Mouse (Mus musculus): ENCODE measurements around the gene Fkbp1b. TPM values are rescaled to one million over a fixed set of nuclear protein-coding genes. Genes with fewer than 3 reads are reported as not detected.

Fkbp1b gene
- polyA plus RNA-seq, 1 experiment from 2014 or later = 13.0 TPM

GRCm38 (mm10) chr12:4878296-4878783, 36.9 kb upstream of the Fkbp1b start:
- H3K4me1 ChIP-seq (ENCODE audit: control insufficient read depth in 2 of 2, insufficient read depth in 2 of 2, low read length in 2 of 2) = peaks cover 12 to 18% of the 10 kb centered on the region in 2 experiments; a peak in 3 of 4 replicates
- peaks cover 44% of the 10 kb centered on the region for H3K36me3 ChIP-seq (ENCODE audit: control insufficient read depth, insufficient read depth, low read length)
- no peak overlapping the region for H3K4me3 ChIP-seq (ENCODE audit: control insufficient read depth in 1 of 2, insufficient read depth in 1 of 2, low read depth in 1 of 2, low read length in 2 of 2)
- 78% methylated on average over 9 of the region's 9 CpGs for WGBS
- ATAC-seq (ENCODE audit: insufficient number of reproducible peaks, insufficient read depth, low FRiP score, low read depth) = no peak
- 0 out of 2 replicates have a peak, but pooled peaks cover 2% of the 10 kb centered on the region for H3K9me3 ChIP-seq (ENCODE audit: control insufficient read depth, low read length)
- no peak overlapping the region for H3K9ac ChIP-seq (ENCODE audit: low read length)
- H3K27me3 ChIP-seq (ENCODE audit: control insufficient read depth, insufficient read depth, low read length) = no peaks in the 10 kb centered on the region
- no peak overlapping the region for H3K27ac ChIP-seq (replicated peaks in 1 of 2; ENCODE audit: control insufficient read depth in 1 of 2, insufficient read depth in 1 of 2, low read depth in 2 of 2, low read length in 2 of 2)
- H3K4me2 ChIP-seq (ENCODE audit: low read length) = no peak overlapping the region

DNA sequence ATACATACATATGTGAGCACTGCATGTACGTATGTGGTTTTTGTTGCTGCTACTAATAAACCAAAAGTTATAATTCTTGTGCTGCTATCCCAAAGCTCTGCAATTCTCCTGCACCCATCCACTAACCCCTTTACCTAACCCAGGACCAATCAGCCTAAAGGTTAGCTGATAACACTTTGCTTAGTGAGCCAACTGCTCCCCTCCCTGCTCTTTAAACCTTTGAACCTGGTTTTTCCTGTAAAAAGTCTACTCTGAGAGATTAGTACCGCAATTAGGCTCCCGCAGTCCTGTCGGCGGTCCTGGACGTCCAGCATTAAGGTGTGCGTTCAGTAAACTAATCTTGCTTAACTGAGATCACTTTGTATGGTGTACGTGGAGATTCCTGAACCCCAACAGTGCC, 34.2 kb upstream of the Fkbp1b start:
- peaks cover 23% of the 10 kb centered on the region; the same call in 1 of the 2 replicates for H3K36me3 ChIP-seq (ENCODE audit: control insufficient read depth, insufficient read depth, low read length)
- no peaks in the 10 kb centered on the region for H3K27me3 ChIP-seq (ENCODE audit: control insufficient read depth, insufficient read depth, low read length)
- no peak for ATAC-seq (ENCODE audit: insufficient number of reproducible peaks, insufficient read depth, low FRiP score, low read depth)
- peaks cover 16 to 33% of the 10 kb centered on the region in 2 experiments for H3K4me1 ChIP-seq (ENCODE audit: control insufficient read depth in 2 of 2, insufficient read depth in 2 of 2, low read length in 2 of 2)
- H3K27ac ChIP-seq (replicated peaks in 1 of 2; ENCODE audit: control insufficient read depth in 1 of 2, insufficient read depth in 1 of 2, low read depth in 2 of 2, low read length in 2 of 2) = no peak overlapping the region
- H3K4me2 ChIP-seq (ENCODE audit: low read length) = no peak overlapping the region
- H3K9me3 ChIP-seq (ENCODE audit: control insufficient read depth, low read length) = 0 out of 2 replicates have a peak, but pooled peaks cover 2% of the 10 kb centered on the region
- no peak overlapping the region for H3K4me3 ChIP-seq (ENCODE audit: control insufficient read depth in 1 of 2, insufficient read depth in 1 of 2, low read depth in 1 of 2, low read length in 2 of 2)
- H3K9ac ChIP-seq (ENCODE audit: low read length) = no peak overlapping the region; the same call in 1 of the 2 replicates
- WGBS = 82% methylated on average over 8 of the region's 8 CpGs

DNA sequence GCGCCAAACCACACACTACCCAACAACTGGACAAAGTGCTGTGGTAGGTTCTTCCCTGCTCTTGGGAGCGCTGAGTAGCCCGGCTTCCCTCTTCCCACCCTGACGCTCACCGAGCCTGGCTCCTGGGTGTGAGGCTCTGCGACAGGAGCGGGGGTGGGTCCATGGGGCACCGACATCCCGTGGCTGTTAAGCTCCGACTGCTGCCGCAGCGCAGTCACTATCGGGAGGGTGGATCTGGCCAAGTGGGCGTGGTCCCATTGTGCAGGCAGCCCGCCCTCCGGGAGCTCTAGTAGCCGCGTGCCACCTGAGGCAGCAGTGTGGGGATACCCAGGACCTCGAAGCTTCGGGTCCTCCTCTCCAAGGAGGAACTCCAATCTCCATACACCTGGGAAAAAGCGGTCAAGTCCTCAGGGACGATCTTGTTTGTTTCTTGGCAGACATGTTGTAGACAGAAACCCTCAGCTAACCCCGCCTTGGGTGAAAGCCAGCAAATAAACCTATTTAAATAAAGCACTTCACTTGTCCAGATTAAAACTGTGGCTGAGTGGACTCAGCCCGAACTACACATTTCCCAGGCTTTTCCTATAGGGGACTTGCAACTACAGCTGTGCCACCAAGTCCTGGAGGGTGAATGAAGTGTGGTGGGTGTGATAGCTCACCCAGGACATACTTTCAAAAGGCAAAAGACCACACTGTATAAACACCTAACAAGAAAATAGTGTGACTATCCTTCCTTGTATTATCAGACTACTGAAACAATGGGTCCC, 33.0 kb upstream of the Fkbp1b start, which contains the start of gene Mfsd2b:
TSS of gene Mfsd2b (minus strand) at position 199 of the 767 bp plus-strand sequence.
- H3K4me1 ChIP-seq (ENCODE audit: control insufficient read depth in 2 of 2, insufficient read depth in 2 of 2, low read length in 2 of 2) = peaks cover 16 to 33% of the 10 kb centered on the region in 2 experiments
- peaks cover 12% of the 10 kb centered on the region; the same call in 1 of the 2 replicates for H3K36me3 ChIP-seq (ENCODE audit: control insufficient read depth, insufficient read depth, low read length)
- 4% methylated on average over 24 of the region's 24 CpGs for WGBS
- H3K4me2 ChIP-seq (ENCODE audit: low read length) = peak within 1 kb of the TSS; percentile 78
- H3K9ac ChIP-seq (ENCODE audit: low read length) = peak within 1 kb of the TSS; percentile 64
- ATAC-seq (ENCODE audit: insufficient number of reproducible peaks, insufficient read depth, low FRiP score, low read depth) = peak; percentile 75
- H3K27me3 ChIP-seq (ENCODE audit: control insufficient read depth, insufficient read depth, low read length) = no peaks in the 10 kb centered on the region
- no peaks in the 10 kb centered on the region for H3K9me3 ChIP-seq (ENCODE audit: control insufficient read depth, low read length)
- H3K4me3 ChIP-seq (ENCODE audit: control insufficient read depth in 1 of 2, insufficient read depth in 1 of 2, low read depth in 1 of 2, low read length in 2 of 2) = peak within 1 kb of the TSS; percentile 23 to 34
- no peak within 1 kb of the TSS for H3K27ac ChIP-seq (replicated peaks in 1 of 2; ENCODE audit: control insufficient read depth in 1 of 2, insufficient read depth in 1 of 2, low read depth in 2 of 2, low read length in 2 of 2)

DNA sequence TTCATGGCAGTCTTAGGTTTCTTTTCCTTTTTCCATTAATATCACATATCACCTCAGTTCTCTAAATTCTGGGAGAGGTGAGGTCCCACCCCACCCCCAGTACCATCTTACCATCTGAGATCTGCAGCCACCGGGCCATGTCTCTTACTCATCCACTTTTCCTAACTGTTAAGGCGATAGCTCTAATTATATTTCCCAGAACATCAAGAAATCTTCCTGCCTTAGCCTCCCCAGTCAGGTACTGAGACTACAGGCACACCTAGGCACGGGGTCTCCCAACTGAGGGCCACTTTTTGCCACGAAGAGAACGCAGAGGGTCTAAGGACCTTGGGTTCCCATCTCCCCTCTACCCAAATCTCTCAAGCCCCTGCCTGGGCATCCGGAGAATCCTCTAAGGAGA, 32.1 kb upstream of the Fkbp1b start:
- H3K4me1 ChIP-seq (ENCODE audit: control insufficient read depth in 2 of 2, insufficient read depth in 2 of 2, low read length in 2 of 2) = peaks cover 16 to 36% of the 10 kb centered on the region in 2 experiments
- no peak overlapping the region for H3K27ac ChIP-seq (replicated peaks in 1 of 2; ENCODE audit: control insufficient read depth in 1 of 2, insufficient read depth in 1 of 2, low read depth in 2 of 2, low read length in 2 of 2)
- H3K9ac ChIP-seq (ENCODE audit: low read length) = peak overlapping the region; percentile 64
- H3K4me3 ChIP-seq (ENCODE audit: control insufficient read depth in 1 of 2, insufficient read depth in 1 of 2, low read depth in 1 of 2, low read length in 2 of 2) = peak overlapping the region in 1 of 2 experiments; percentile 34; a peak in 2 of 4 replicates
- H3K36me3 ChIP-seq (ENCODE audit: control insufficient read depth, insufficient read depth, low read length) = 0 out of 2 replicates have a peak, but pooled peaks cover 4% of the 10 kb centered on the region
- peak overlapping the region; percentile 78 for H3K4me2 ChIP-seq (ENCODE audit: low read length)
- WGBS = 71% methylated on average over 6 of the region's 6 CpGs
- no peaks in the 10 kb centered on the region for H3K27me3 ChIP-seq (ENCODE audit: control insufficient read depth, insufficient read depth, low read length)
- H3K9me3 ChIP-seq (ENCODE audit: control insufficient read depth, low read length) = no peaks in the 10 kb centered on the region
- ATAC-seq (ENCODE audit: insufficient number of reproducible peaks, insufficient read depth, low FRiP score, low read depth) = no peak

DNA sequence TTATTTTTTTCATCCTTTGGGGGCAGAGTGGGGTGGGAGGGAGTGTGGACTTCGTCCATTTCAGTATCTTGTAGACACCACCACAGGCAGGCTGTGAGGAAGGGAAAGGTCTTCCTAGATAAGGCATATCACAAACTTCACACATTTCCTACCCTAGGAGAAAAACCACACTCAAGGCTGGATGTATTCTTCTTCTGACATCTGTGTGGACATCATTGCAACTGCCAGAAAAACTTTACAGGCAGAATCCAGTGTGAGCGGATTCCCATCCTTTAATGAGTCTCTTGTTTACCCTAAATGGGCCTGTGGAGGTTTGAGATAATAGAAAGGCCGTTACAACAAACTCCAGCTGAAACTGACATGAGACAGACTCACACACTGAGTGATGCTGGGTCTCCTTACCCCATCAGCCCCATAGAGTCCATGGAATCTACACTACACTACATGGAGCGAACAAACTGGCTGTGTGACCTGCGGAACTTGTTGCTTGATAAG, 31.6 kb upstream of the Fkbp1b start:
- 0 out of 2 replicates have a peak, but pooled peaks cover 3% of the 10 kb centered on the region for H3K36me3 ChIP-seq (ENCODE audit: control insufficient read depth, insufficient read depth, low read length)
- WGBS = 50% methylated on average over 5 of the region's 5 CpGs
- H3K27ac ChIP-seq (replicated peaks in 1 of 2; ENCODE audit: control insufficient read depth in 1 of 2, insufficient read depth in 1 of 2, low read depth in 2 of 2, low read length in 2 of 2) = no peak overlapping the region
- ATAC-seq (ENCODE audit: insufficient number of reproducible peaks, insufficient read depth, low FRiP score, low read depth) = no peak
- no peak overlapping the region for H3K9ac ChIP-seq (ENCODE audit: low read length)
- H3K4me3 ChIP-seq (ENCODE audit: control insufficient read depth in 1 of 2, insufficient read depth in 1 of 2, low read depth in 1 of 2, low read length in 2 of 2) = no peak overlapping the region
- H3K9me3 ChIP-seq (ENCODE audit: control insufficient read depth, low read length) = no peaks in the 10 kb centered on the region
- H3K27me3 ChIP-seq (ENCODE audit: control insufficient read depth, insufficient read depth, low read length) = no peaks in the 10 kb centered on the region
- peak overlapping the region; percentile 78 for H3K4me2 ChIP-seq (ENCODE audit: low read length)
- peaks cover 16 to 36% of the 10 kb centered on the region in 2 experiments for H3K4me1 ChIP-seq (ENCODE audit: control insufficient read depth in 2 of 2, insufficient read depth in 2 of 2, low read length in 2 of 2)

DNA sequence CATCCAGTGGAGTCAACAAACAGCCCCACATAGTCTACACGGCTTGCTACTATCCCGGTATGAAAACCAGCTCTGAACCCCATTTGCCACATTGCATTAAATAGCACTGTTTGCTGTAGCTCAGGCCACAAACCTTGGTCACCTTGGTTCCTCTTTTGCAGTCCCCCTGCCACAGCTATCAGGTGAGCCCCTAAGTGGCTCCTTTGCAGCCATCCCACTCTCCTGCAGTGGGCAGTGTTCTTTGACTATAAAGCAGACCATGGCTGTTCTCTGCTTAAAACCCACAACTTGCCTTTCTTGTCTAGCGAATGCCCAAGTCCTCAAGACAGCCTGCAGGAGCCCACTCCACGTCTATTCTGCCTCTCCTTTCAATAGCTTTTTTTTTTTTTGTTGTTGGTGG, 30.9 kb upstream of the Fkbp1b start:
- H3K4me3 ChIP-seq (ENCODE audit: control insufficient read depth in 1 of 2, insufficient read depth in 1 of 2, low read depth in 1 of 2, low read length in 2 of 2) = no peak overlapping the region
- H3K9me3 ChIP-seq (ENCODE audit: control insufficient read depth, low read length) = no peaks in the 10 kb centered on the region
- no peaks in the 10 kb centered on the region for H3K27me3 ChIP-seq (ENCODE audit: control insufficient read depth, insufficient read depth, low read length)
- H3K9ac ChIP-seq (ENCODE audit: low read length) = no peak overlapping the region
- H3K4me2 ChIP-seq (ENCODE audit: low read length) = no peak overlapping the region
- WGBS = 41% methylated on average over 4 of the region's 4 CpGs
- H3K27ac ChIP-seq (replicated peaks in 1 of 2; ENCODE audit: control insufficient read depth in 1 of 2, insufficient read depth in 1 of 2, low read depth in 2 of 2, low read length in 2 of 2) = no peak overlapping the region
- no peak for ATAC-seq (ENCODE audit: insufficient number of reproducible peaks, insufficient read depth, low FRiP score, low read depth)
- H3K4me1 ChIP-seq (ENCODE audit: control insufficient read depth in 2 of 2, insufficient read depth in 2 of 2, low read length in 2 of 2) = peaks cover 16 to 36% of the 10 kb centered on the region in 2 experiments
- H3K36me3 ChIP-seq (ENCODE audit: control insufficient read depth, insufficient read depth, low read length) = 0 out of 2 replicates have a peak, but pooled peaks cover 3% of the 10 kb centered on the region

- no peak overlapping the region for H3K27ac ChIP-seq (replicated peaks in 1 of 2; ENCODE audit: control insufficient read depth in 1 of 2, insufficient read depth in 1 of 2, low read depth in 2 of 2, low read length in 2 of 2)
These were observed 29.9 kb upstream of the Fkbp1b start for GRCm38 (mm10) chr12:4871260-4871659.

More at GRCm38 (mm10) chr12:4871260-4871659, 29.9 kb upstream of the Fkbp1b start:
- peaks cover 16 to 36% of the 10 kb centered on the region in 2 experiments for H3K4me1 ChIP-seq (ENCODE audit: control insufficient read depth in 2 of 2, insufficient read depth in 2 of 2, low read length in 2 of 2)
- H3K9ac ChIP-seq (ENCODE audit: low read length) = no peak overlapping the region
- no peaks in the 10 kb centered on the region for H3K9me3 ChIP-seq (ENCODE audit: control insufficient read depth, low read length)
- no peak overlapping the region for H3K4me3 ChIP-seq (ENCODE audit: control insufficient read depth in 1 of 2, insufficient read depth in 1 of 2, low read depth in 1 of 2, low read length in 2 of 2)
- no peaks in the 10 kb centered on the region for H3K27me3 ChIP-seq (ENCODE audit: control insufficient read depth, insufficient read depth, low read length)
- no peak overlapping the region for H3K4me2 ChIP-seq (ENCODE audit: low read length)
- H3K36me3 ChIP-seq (ENCODE audit: control insufficient read depth, insufficient read depth, low read length) = 0 out of 2 replicates have a peak, but pooled peaks cover 3% of the 10 kb centered on the region
- no peak for ATAC-seq (ENCODE audit: insufficient number of reproducible peaks, insufficient read depth, low FRiP score, low read depth)
- 93% methylated on average over 5 of the region's 5 CpGs for WGBS
